Mouse (Mus musculus): ENCODE results near the gene Bzw2. TPM values are rescaled to one million over a fixed set of nuclear protein-coding genes. Genes with fewer than 3 reads are reported as not detected.

The Bzw2 gene
- polyA plus RNA-seq, 1 experiment, result 13.0 TPM

GRCm38 (mm10) chr12:36070231-36070630 is 87.6 kb downstream of the Bzw2 start:
- DNase-seq (ENCODE audit: low read depth), result no peak

GRCm38 (mm10) chr12:36067538-36067937 is 90.3 kb downstream of the Bzw2 start:
- no peak for DNase-seq (ENCODE audit: low read depth)

GRCm38 (mm10) chr12:36065911-36066310 is 92.0 kb downstream of the Bzw2 start:
- DNase-seq (ENCODE audit: low read depth), result no peak

- no peak for DNase-seq (ENCODE audit: low read depth)
Observed at GRCm38 (mm10) chr12:36057699-36058098, 100.2 kb downstream of the Bzw2 start.

GRCm38 (mm10) chr12:36050276-36050675 is 107.6 kb downstream of the Bzw2 start:
- DNase-seq (ENCODE audit: low read depth), result no peak

GRCm38 (mm10) chr12:36047593-36047992 is 110.3 kb downstream of the Bzw2 start:
- no peak for DNase-seq (ENCODE audit: low read depth)

GRCm38 (mm10) chr12:36046196-36046595 is 111.7 kb downstream of the Bzw2 start:
- DNase-seq (ENCODE audit: low read depth), result no peak

GRCm38 (mm10) chr12:36044691-36045090 is 113.2 kb downstream of the Bzw2 start:
- DNase-seq (ENCODE audit: low read depth), result no peak

- no peak for DNase-seq (ENCODE audit: low read depth)
Observed at GRCm38 (mm10) chr12:36042348-36042778, 115.5 kb downstream of the Bzw2 start, which contains the start of gene Tspan13. Gene Tspan13, minus strand, starts transcription at chr12:36042500.

Other genes with a start within 250 kb of the Bzw2 start
- 0.19 and 0.70 TPM in 2 replicates for gene Agr3, start 232.5 kb downstream of the Bzw2 start, polyA plus RNA-seq (2012; rRNA removed)
- 62.3 and 139 TPM in 2 replicates for gene Agr2, start 165.2 kb downstream of the Bzw2 start, polyA plus RNA-seq (2012; rRNA removed)
- 60.8 and 108 TPM in 2 replicates for gene Tspan13, start 115.6 kb downstream of the Bzw2 start, polyA plus RNA-seq (2012; rRNA removed)
- gene Ankmy2, start 966 bp downstream of the Bzw2 start, polyA plus RNA-seq (2012; rRNA removed), result 13.6 and 16.4 TPM in 2 replicates
- 0.16 TPM in 1 of 2 replicates, not detected in the other for gene Lrrc72, start 95.3 kb upstream of the Bzw2 start, polyA plus RNA-seq (2012; rRNA removed)
- 0.23 and 0.66 TPM in 2 replicates for gene Sostdc1, start 156.1 kb upstream of the Bzw2 start, polyA plus RNA-seq (2012; rRNA removed)
- 2.0 and 2.1 TPM in 2 replicates for gene Ispd, start 223.4 kb upstream of the Bzw2 start, polyA plus RNA-seq (2012; rRNA removed)
- 2.7 and 5.0 TPM in 2 replicates for gene D630036H23Rik, start 224.1 kb upstream of the Bzw2 start, polyA plus RNA-seq (2012; rRNA removed)